Mouse (Mus musculus) bone marrow, adult 2 months (tissue): ENCODE results near the gene Asxl2.

Source experiments
- CTCF ChIP-seq: fragments of 200-500 bp; IDR thresholded peaks from 2 replicates; pipeline ENCODE4 v1.5.1; 2011; ENCODE audit warnings: low read length, control low read depth; ENCODE audit not compliant: control insufficient read depth, insufficient read depth
- POLR2A ChIP-seq: fragments of 200-500 bp; IDR thresholded peaks from 2 replicates; pipeline ENCODE4 v1.6.1; 2011; ENCODE audit warnings: low read depth, mild to moderate bottlenecking, control low read depth, low read length, borderline replicate concordance; ENCODE audit not compliant: control insufficient read depth

DNA sequence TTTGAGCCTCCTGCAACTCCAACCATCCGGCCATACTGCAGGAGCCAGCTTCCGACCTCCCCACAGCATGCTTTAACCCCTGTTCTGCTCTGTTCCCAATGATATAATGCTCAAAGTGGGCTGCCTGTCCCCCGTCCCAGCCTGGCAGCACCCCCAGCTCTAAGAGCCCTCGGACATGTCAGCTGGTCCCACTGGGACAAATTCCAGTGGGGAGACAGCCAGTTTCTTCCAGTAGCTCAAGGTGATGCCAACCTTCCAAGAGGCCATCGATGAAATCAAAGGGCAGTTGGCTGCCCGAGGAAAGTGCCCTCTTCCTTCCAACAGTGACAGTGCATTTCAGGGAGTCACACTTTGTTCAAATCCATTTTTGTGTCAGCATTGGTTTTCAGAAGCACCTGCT, 41.4 kb upstream of the Asxl2 start:
- TF ChIP-seq CTCF (no peak), POLR2A (no peak)
